ENCODE assay signal across 8 mouse cellular contexts in genomic region chr11:70225798-70226601, GRCm38 (mm10). TPM values are rescaled to one million over a fixed set of nuclear protein-coding genes. Genes with fewer than 3 reads are reported as not detected.
DNase-seq lines count a peak whose midpoint lies in the region; ATAC-seq and TF ChIP-seq lines count a peak whose summit lies in the region.

No protein-coding gene starts in this region.

- peaks cover 63% of the 10 kb centered on the region for H3K4me1 ChIP-seq in forebrain, embryonic 10.5 days
- H3K4me1 ChIP-seq in intestine, postnatal 0 days (replicated peaks; ENCODE audit: control insufficient read depth, insufficient read depth, low read length) = peaks cover 9% of the 10 kb centered on the region; the same call in 1 of the 2 replicates
- H3K4me1 ChIP-seq in neural tube, embryonic 12.5 days = peaks cover 39% of the 10 kb centered on the region

- H3K4me2 ChIP-seq in intestine, postnatal 0 days (replicated peaks; ENCODE audit: low read depth) = peak overlapping the region; percentile 72
- peak overlapping the region; percentile 54 for H3K4me2 ChIP-seq in neural tube, embryonic 12.5 days (replicated peaks)

- H3K4me3 ChIP-seq in layer of hippocampus, adult 2 months = peak overlapping the region; percentile 27; the same call in 1 of the 2 replicates
- peak overlapping the region; percentile 39 for H3K4me3 ChIP-seq in forebrain, embryonic 10.5 days
- peak overlapping the region; percentile 32 for H3K4me3 ChIP-seq in intestine, postnatal 0 days (ENCODE audit: low read depth, low read length)
- H3K4me3 ChIP-seq in neural tube, embryonic 12.5 days = no peak overlapping the region; the same call in 1 of the 2 replicates

- H3K36me3 ChIP-seq in forebrain, embryonic 10.5 days (replicated peaks) = no peaks in the 10 kb centered on the region
- no peaks in the 10 kb centered on the region for H3K36me3 ChIP-seq in intestine, postnatal 0 days (ENCODE audit: control insufficient read depth, insufficient read depth)
- H3K36me3 ChIP-seq in neural tube, embryonic 12.5 days = no peaks in the 10 kb centered on the region; the same call in 1 of the 2 replicates

- no peak for ATAC-seq in intestine, postnatal 0 days
- ATAC-seq in neural tube, embryonic 12.5 days (ENCODE audit: low FRiP score, low read depth) = no peak

- H3K9me3 ChIP-seq in forebrain, embryonic 10.5 days = no peaks in the 10 kb centered on the region
- H3K9me3 ChIP-seq in intestine, postnatal 0 days (ENCODE audit: control insufficient read depth) = no peaks in the 10 kb centered on the region
- H3K9me3 ChIP-seq in neural tube, embryonic 12.5 days = no peaks in the 10 kb centered on the region

- H3K27me3 ChIP-seq in forebrain, embryonic 10.5 days (ENCODE audit: poor library complexity, severe bottlenecking) = peaks cover 87% of the 10 kb centered on the region
- H3K27me3 ChIP-seq in intestine, postnatal 0 days (replicated peaks; ENCODE audit: control insufficient read depth, insufficient read depth, low read length) = peaks cover 7% of the 10 kb centered on the region; the same call in 1 of the 2 replicates
- peaks cover 62% of the 10 kb centered on the region for H3K27me3 ChIP-seq in neural tube, embryonic 12.5 days (replicated peaks)

- DNase-seq in layer of hippocampus, adult 2 months (ENCODE audit: low spot score in 2 of 2) = no peak
- DNase-seq in layer of hippocampus, adult 11-12 months (ENCODE audit: low spot score) = no peak
- DNase-seq in forebrain, embryonic 10.5 days (ENCODE audit: extremely low spot score, low spot score) = peak; percentile 23
- no peak for DNase-seq in adrenal gland, postnatal 4 days (ENCODE audit: low spot score in 2 of 2)
- no peak for DNase-seq in layer of hippocampus, postnatal 25 days (ENCODE audit: extremely low spot score in 1 of 2, low spot score in 1 of 2)
- DNase-seq in gastrocnemius, postnatal 14 days = no peak

- no peak overlapping the region for H3K27ac ChIP-seq in layer of hippocampus, adult 2 months
- H3K27ac ChIP-seq in forebrain, embryonic 10.5 days = peak overlapping the region; percentile 35; the same call in 1 of the 2 replicates
- H3K27ac ChIP-seq in intestine, postnatal 0 days (ENCODE audit: low read depth, low read length) = peak overlapping the region; percentile 51; the same call in 1 of the 2 replicates
- H3K27ac ChIP-seq in neural tube, embryonic 12.5 days = no peak overlapping the region

- intact Hi-C loops in gastrocnemius, postnatal 14 days (cut with DNase I; ENCODE audit: low total_unique reads) = no loop called here

- peak; percentile 40; the same call in 1 of the 2 replicates for TF ChIP-seq CTCF in layer of hippocampus, adult 2 months (conservative IDR thresholded peaks at IDR 0.05)
- TF ChIP-seq CTCF in intestine, postnatal 0 days (IDR thresholded peaks at IDR 0.05; ENCODE audit: low read depth) = peak; percentile 40

- peak overlapping the region; percentile 31; the same call in 1 of the 2 replicates for H3K9ac ChIP-seq in intestine, postnatal 0 days (ENCODE audit: low read depth, low read length)
- H3K9ac ChIP-seq in neural tube, embryonic 12.5 days = no peak overlapping the region

- WGBS in forebrain, embryonic 10.5 days = 17% methylated on average over 27 of the region's 27 CpGs
- WGBS in intestine, postnatal 0 days = 19% methylated on average over 27 of the region's 27 CpGs
- 18% methylated on average over 27 of the region's 27 CpGs for WGBS in neural tube, embryonic 12.5 days

RNA-seq across cellular contexts. Expression of gene Bcl6b, which starts 3.6 kb away (rescaled TPM):
- total RNA-seq in layer of hippocampus, adult 2 months (2021) = 1 to 10 TPM in 1 of 2 experiments, under 1 TPM in 1; 0.83 to 1.4 TPM
- polyA plus RNA-seq in forebrain, embryonic 10.5 days (2016; fragmentation: Nextera tagmentation; extraction: Ambion mirVana) = 4.5 and 4.7 TPM in 2 replicates
- 3.6 and 4.4 TPM in 2 replicates for polyA plus RNA-seq in intestine, postnatal 0 days (2015; fragmentation: Nextera tagmentation; extraction: Ambion mirVana)
- polyA plus RNA-seq in neural tube, embryonic 12.5 days (2016; fragmentation: Nextera tagmentation; extraction: Ambion mirVana) = 6.9 TPM in 2 replicates
- 10 to 100 TPM; 23.8 to 33.4 TPM for total RNA-seq in adrenal gland, postnatal 4 days (2021)
- 1 to 10 TPM; 1.2 to 2.1 TPM for total RNA-seq in layer of hippocampus, postnatal 25 days (2021)
- 10 to 100 TPM; 12.4 to 13.7 TPM for total RNA-seq in gastrocnemius, postnatal 14 days (2021)

RNA-seq across cellular contexts. Expression of gene Slc16a13, which starts 5.1 kb away (rescaled TPM):
- 10 to 100 TPM in 1 of 2 experiments, 1 to 10 TPM in 1; 7.9 to 11.0 TPM for total RNA-seq in layer of hippocampus, adult 2 months (2021)
- 14.6 and 16.1 TPM in 2 replicates for polyA plus RNA-seq in forebrain, embryonic 10.5 days (2016; fragmentation: Nextera tagmentation; extraction: Ambion mirVana)
- 9.9 and 11.4 TPM in 2 replicates for polyA plus RNA-seq in intestine, postnatal 0 days (2015; fragmentation: Nextera tagmentation; extraction: Ambion mirVana)
- polyA plus RNA-seq in neural tube, embryonic 12.5 days (2016; fragmentation: Nextera tagmentation; extraction: Ambion mirVana) = 13.6 and 16.3 TPM in 2 replicates
- 10 to 100 TPM in 1 of 2 experiments, 1 to 10 TPM in 1; 6.2 to 10.9 TPM for total RNA-seq in adrenal gland, postnatal 4 days (2021)
- 10 to 100 TPM in 1 of 2 experiments, 1 to 10 TPM in 1; 7.0 to 10.0 TPM for total RNA-seq in layer of hippocampus, postnatal 25 days (2021)
- total RNA-seq in gastrocnemius, postnatal 14 days (2021) = 1 to 10 TPM in 1 of 2 experiments, under 1 TPM in 1; 0.53 to 1.5 TPM

RNA-seq across cellular contexts. Expression of gene 0610010K14Rik, which starts 11.7 kb away (rescaled TPM):
- 10 to 100 TPM; 43.8 to 48.7 TPM for total RNA-seq in layer of hippocampus, adult 2 months (2021)
- polyA plus RNA-seq in forebrain, embryonic 10.5 days (2016; fragmentation: Nextera tagmentation; extraction: Ambion mirVana) = 227 TPM in 2 replicates
- polyA plus RNA-seq in intestine, postnatal 0 days (2015; fragmentation: Nextera tagmentation; extraction: Ambion mirVana) = 70.3 and 72.7 TPM in 2 replicates
- polyA plus RNA-seq in neural tube, embryonic 12.5 days (2016; fragmentation: Nextera tagmentation; extraction: Ambion mirVana) = 169 and 183 TPM in 2 replicates
- total RNA-seq in adrenal gland, postnatal 4 days (2021) = 10 to 100 TPM; 70.1 to 72.5 TPM
- 10 to 100 TPM; 50.6 to 55.6 TPM for total RNA-seq in layer of hippocampus, postnatal 25 days (2021)
- 10 to 100 TPM; 29.7 to 37.4 TPM for total RNA-seq in gastrocnemius, postnatal 14 days (2021)

RNA-seq across cellular contexts. Expression of gene Slc16a11, which starts 13.4 kb away (rescaled TPM):
- total RNA-seq in layer of hippocampus, adult 2 months (2021) = 10 to 100 TPM; 35.2 to 47.0 TPM
- polyA plus RNA-seq in forebrain, embryonic 10.5 days (2016; fragmentation: Nextera tagmentation; extraction: Ambion mirVana) = 0.79 and 1.2 TPM in 2 replicates
- polyA plus RNA-seq in intestine, postnatal 0 days (2015; fragmentation: Nextera tagmentation; extraction: Ambion mirVana) = 3.6 and 4.5 TPM in 2 replicates
- 1.7 and 3.3 TPM in 2 replicates for polyA plus RNA-seq in neural tube, embryonic 12.5 days (2016; fragmentation: Nextera tagmentation; extraction: Ambion mirVana)
- total RNA-seq in adrenal gland, postnatal 4 days (2021) = 1 to 10 TPM in 1 of 2 experiments, under 1 TPM in 1; 0.71 to 2.9 TPM
- total RNA-seq in layer of hippocampus, postnatal 25 days (2021) = 10 to 100 TPM; 28.1 to 39.2 TPM
- under 1 TPM in 1 of 2 experiments, not detected in 1; 0.22 TPM for total RNA-seq in gastrocnemius, postnatal 14 days (2021)

RNA-seq across cellular contexts. Expression of gene Gm21988, which starts 13.6 kb away (rescaled TPM):
- 1 to 10 TPM; 3.9 to 4.3 TPM for total RNA-seq in layer of hippocampus, adult 2 months (2021)
- polyA plus RNA-seq in forebrain, embryonic 10.5 days (2016; fragmentation: Nextera tagmentation; extraction: Ambion mirVana) = 7.9 and 10.1 TPM in 2 replicates
- 11.2 and 11.3 TPM in 2 replicates for polyA plus RNA-seq in intestine, postnatal 0 days (2015; fragmentation: Nextera tagmentation; extraction: Ambion mirVana)
- 14.4 and 15.2 TPM in 2 replicates for polyA plus RNA-seq in neural tube, embryonic 12.5 days (2016; fragmentation: Nextera tagmentation; extraction: Ambion mirVana)
- total RNA-seq in adrenal gland, postnatal 4 days (2021) = 1 to 10 TPM; 4.5 to 8.1 TPM
- total RNA-seq in layer of hippocampus, postnatal 25 days (2021) = 1 to 10 TPM; 3.2 to 4.5 TPM
- 1 to 10 TPM; 2.6 to 2.7 TPM for total RNA-seq in gastrocnemius, postnatal 14 days (2021)

Comparison
In these comparisons a context has a peak if more than half of its experiments do, and no peak if none do; other contexts are left out.
1. H3K27ac ChIP-seq: peak in forebrain, embryonic 10.5 days (single experiment) and intestine, postnatal 0 days (single experiment); none in layer of hippocampus, adult 2 months (single experiment) and neural tube, embryonic 12.5 days (single experiment).
2. RNA of gene Bcl6b, which starts 3.6 kb away (total RNA-seq): 23.8 to 33.4 TPM in adrenal gland, postnatal 4 days and 12.4 to 13.7 TPM in gastrocnemius, postnatal 14 days; 1.2 to 2.1 TPM in layer of hippocampus, postnatal 25 days and 0.83 to 1.4 TPM in layer of hippocampus, adult 2 months; every median in the first group is over 4 times any median in the second.